Mouse (Mus musculus): ENCODE results near the gene Ncan. TPM values are rescaled to one million over a fixed set of nuclear protein-coding genes. Genes with fewer than 3 reads are reported as not detected.
"Not testable (repeated sequence)": the region's sequence is repeated elsewhere in the genome, so short reads cannot be mapped to it uniquely, and the experiment has no call there.

Ncan gene
- total RNA-seq, 2 experiments from 2014 or later: 0.81 to 1.2 TPM

DNA sequence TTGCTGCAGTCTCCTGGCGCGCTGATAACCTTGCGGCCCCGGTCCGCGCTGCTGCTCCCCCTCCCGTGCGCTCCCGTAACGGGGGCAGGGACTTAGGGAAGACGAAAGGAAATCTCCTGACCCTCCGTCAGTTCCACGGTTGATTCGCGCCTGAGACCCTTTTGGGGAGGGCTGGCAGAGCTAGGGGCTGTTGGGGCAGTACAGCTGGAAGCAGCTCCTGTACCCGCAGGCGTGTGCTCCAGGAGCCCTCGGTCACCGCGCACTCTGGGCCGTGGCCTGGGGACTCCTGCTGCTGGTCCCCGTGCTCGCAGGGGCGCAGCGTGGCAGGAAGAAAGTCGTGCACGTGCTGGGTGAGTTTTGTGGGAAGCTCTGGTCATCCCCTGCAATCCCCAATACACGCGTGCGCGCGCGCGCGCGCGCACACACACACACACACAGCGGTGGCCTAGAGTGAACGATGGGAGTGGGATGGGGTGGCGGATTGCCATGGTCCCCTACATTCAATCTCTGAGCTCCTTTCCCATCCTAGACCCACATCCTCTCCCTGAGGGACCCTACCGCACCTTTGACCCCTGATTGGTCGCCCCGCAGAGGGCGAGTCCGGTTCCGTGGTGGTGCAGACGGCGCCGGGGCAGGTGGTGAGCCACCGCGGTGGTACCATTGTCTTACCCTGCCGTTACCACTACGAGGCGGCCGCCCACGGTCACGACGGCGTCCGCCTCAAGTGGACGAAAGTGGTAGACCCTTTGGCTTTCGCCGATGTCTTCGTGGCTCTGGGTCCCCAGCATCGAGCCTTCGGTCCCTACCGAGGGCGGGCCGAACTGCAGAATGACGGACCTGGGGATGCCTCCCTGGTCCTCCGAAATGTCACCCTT, 36.2 kb downstream of the Ncan start:
- DNase-seq: peak; percentile 15

DNA sequence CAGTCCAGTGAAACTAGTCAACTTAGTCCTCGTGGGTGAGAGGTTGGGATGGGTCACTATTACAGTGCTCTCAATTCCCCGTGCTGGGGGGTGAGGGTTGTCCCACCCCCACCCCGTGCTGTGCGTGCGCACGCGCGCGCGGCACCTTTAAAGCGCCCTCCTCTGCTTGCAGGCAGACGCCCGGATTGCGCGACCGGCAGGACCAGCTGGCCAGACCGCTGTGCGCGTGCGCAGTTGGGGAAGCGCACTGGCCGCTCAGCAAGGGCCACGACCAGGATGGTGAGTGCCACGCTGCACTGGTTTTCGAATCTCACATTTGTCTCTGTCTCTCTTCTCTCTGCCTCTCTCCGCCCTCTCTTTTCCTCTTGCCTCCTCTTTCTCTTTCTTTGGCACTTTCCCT, 37.4 kb downstream of the Ncan start, which contains the start of gene Hapln4:
TSS of gene Hapln4 (plus strand) at position 173 of the 400 bp plus-strand sequence.
- DNase-seq: peak; percentile 71

- DNase-seq: no peak
These were observed 38.7 kb downstream of the Ncan start for GRCm38 (mm10) chr8:70081976-70082375.

GRCm38 (mm10) chr8:70073682-70074081, 47.0 kb downstream of the Ncan start:
- DNase-seq: no peak

- no peak for DNase-seq
These were observed 47.6 kb downstream of the Ncan start for GRCm38 (mm10) chr8:70073120-70073519.

GRCm38 (mm10) chr8:70072441-70073069, 48.1 kb downstream of the Ncan start, which contains the start of gene Tm6sf2:
Gene Tm6sf2 (plus strand): TSS chr8:70072924.
- DNase-seq: peak; percentile 67

DNA sequence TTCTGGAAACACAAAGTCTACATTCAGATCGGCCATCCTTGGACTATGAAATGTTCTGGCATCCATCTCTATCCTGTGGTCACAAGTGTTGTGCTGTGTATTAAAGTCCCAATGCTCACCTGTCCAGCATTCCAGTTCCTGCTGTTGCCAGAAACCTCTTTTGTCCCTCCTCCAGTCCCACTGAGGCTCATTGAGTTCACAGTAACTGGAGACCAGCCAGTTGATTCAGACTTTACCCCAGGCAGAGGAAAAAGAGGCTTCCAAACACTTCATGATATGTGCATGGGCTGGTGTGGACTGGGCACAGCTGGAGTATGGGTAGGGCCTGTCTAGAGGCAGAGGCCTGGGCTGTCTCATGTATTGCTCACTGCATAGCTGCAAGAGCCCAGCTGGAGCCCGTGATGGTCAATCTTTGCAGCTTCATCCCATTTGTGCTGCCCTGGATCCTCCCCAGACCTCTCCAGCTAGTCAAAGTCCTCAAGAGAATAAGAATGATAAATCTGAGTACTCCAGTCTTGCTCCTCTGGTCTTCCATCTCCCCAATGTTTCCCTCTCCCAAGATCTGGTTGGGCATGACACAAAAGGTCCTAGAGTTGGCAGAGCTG, 48.7 kb downstream of the Ncan start:
- no peak for DNase-seq

GRCm38 (mm10) chr8:70057721-70058120, 63.0 kb downstream of the Ncan start:
- no peak for DNase-seq

DNA sequence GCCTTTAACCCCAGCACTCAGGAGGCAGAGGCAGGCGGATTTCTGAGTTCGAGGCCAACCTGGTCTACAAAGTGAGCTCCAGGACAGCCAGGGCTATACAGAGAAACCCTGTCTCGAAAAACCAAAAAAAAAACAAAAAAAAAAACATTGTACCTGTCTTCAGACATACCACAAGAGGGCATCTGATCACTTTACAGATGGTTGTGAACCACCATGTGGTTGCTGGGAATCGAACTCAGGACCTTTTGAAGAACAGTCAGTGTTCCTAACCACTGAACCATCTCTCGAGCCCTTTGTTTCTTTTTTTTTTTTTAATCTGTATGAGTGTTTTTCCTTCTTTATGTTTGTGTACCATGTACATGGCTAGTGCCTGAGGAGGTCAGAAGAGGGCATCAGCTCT, 70.2 kb downstream of the Ncan start:
- DNase-seq: not testable (repeated sequence)

DNA sequence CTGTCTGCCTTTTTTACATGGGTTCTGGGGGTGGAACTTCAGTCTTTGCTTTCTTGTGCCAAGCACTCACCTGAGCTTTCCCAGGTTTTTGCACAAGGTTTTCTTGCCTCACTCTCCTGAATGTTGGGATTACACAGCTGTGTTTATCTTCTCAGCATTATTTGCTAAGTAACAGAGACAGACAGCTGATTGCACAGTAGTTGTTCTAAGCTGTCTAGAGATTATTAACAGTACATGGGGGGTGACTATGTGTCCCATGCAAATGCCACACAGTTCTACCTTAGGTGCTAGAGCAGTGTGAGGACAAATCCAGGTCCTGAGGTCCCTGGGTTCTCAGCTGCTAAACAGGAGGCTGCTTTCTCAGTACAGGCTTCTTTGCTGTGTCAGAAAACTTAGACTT, 71.0 kb downstream of the Ncan start:
- no peak for DNase-seq

GRCm38 (mm10) chr8:70043996-70044395, 76.7 kb downstream of the Ncan start:
- DNase-seq: no peak

Small RNAs within 50 kb of the gene (microRNA-seq; reads per million reads assigned to microRNA genes)
- gene Mir7066: not detected

Other genes starting within 250 kb of the Ncan start
- gene Cilp2, start 233.2 kb downstream of the Ncan start, total RNA-seq (2021): 1 to 10 TPM in 1 of 2 experiments, under 1 TPM in 1; 0.64 to 1.5 TPM
- under 1 TPM; 0.79 to 0.84 TPM for gene Tssk6, start 218.7 kb downstream of the Ncan start, total RNA-seq (2021)
- 100 to 1,000 TPM; 237 to 261 TPM for gene Ndufa13, start 218.3 kb downstream of the Ncan start, total RNA-seq (2021)
- gene Yjefn3, start 218.2 kb downstream of the Ncan start, total RNA-seq (2021): 1 to 10 TPM; 5.5 TPM
- gene Gatad2a, start 124.5 kb downstream of the Ncan start, total RNA-seq (2021): 10 to 100 TPM; 84.4 to 90.0 TPM
- gene Mau2, start 78.1 kb downstream of the Ncan start, total RNA-seq (2021): 10 to 100 TPM; 53.8 to 56.2 TPM
- 10 to 100 TPM; 24.1 to 29.7 TPM for gene Sugp1, start 78.1 kb downstream of the Ncan start, total RNA-seq (2021)
- gene Tm6sf2, start 47.9 kb downstream of the Ncan start, total RNA-seq (2021): 1 to 10 TPM; 4.3 to 9.3 TPM
- under 1 TPM; 0.24 to 0.36 TPM for gene Hapln4, start 37.4 kb downstream of the Ncan start, total RNA-seq (2021)
- gene Nr2c2ap, start 10.5 kb upstream of the Ncan start, total RNA-seq (2021): 10 to 100 TPM; 15.7 to 16.1 TPM
- gene Rfxank, start 18.3 kb upstream of the Ncan start, total RNA-seq (2021): 10 to 100 TPM; 18.0 to 23.9 TPM
- 10 to 100 TPM; 45.0 to 48.5 TPM for gene Borcs8, start 18.6 kb upstream of the Ncan start, total RNA-seq (2021)
- under 1 TPM; 0.36 to 0.54 TPM for gene Mef2b, start 18.8 kb upstream of the Ncan start, total RNA-seq (2021)
- gene Tmem161a, start 51.5 kb upstream of the Ncan start, total RNA-seq (2021): 10 to 100 TPM; 43.1 to 47.0 TPM
- gene Slc25a42, start 91.4 kb upstream of the Ncan start, total RNA-seq (2021): 100 to 1,000 TPM; 124 to 184 TPM
- gene Sugp2, start 113.4 kb upstream of the Ncan start, total RNA-seq (2021): 10 to 100 TPM; 28.9 to 48.5 TPM
- gene Armc6, start 113.6 kb upstream of the Ncan start, total RNA-seq (2021): 10 to 100 TPM; 11.2 to 13.2 TPM
- 10 to 100 TPM; 23.8 to 33.3 TPM for gene Homer3, start 162.0 kb upstream of the Ncan start, total RNA-seq (2021)
- 10 to 100 TPM; 63.4 to 67.7 TPM for gene Ddx49, start 181.6 kb upstream of the Ncan start, total RNA-seq (2021)
- gene Cope, start 181.6 kb upstream of the Ncan start, total RNA-seq (2021): 100 to 1,000 TPM; 203 to 216 TPM
- 1 to 10 TPM; 2.3 to 3.7 TPM for gene Cers1, start 194.9 kb upstream of the Ncan start, total RNA-seq (2021)
- gene Gdf1, start 208.9 kb upstream of the Ncan start, total RNA-seq (2021): 1 to 10 TPM in 1 of 2 experiments, under 1 TPM in 1; 0.88 to 1.2 TPM
- gene Upf1, start 232.4 kb upstream of the Ncan start, total RNA-seq (2021): 10 to 100 TPM; 49.1 to 51.4 TPM